Mouse (Mus musculus) thymus, postnatal 10 days (tissue): ENCODE measurements around the gene Tenm4.

Source experiments
- DNase-seq, 2 experiments: peaks; one replicate each; pipeline ENCODE4 v3.0.0; 2021; ENCODE audit warnings: low spot score in 2 of 2

The Tenm4 gene

GRCm38 (mm10) chr7:96203812-96204560 lies 32.9 kb downstream of the Tenm4 start:
- no peak for DNase-seq

GRCm38 (mm10) chr7:96204809-96205350 lies 33.8 kb downstream of the Tenm4 start:
- DNase-seq: no peak

- no peak for DNase-seq
Observed at GRCm38 (mm10) chr7:96207071-96207470, 36.0 kb downstream of the Tenm4 start.

GRCm38 (mm10) chr7:96209783-96210524 lies 38.9 kb downstream of the Tenm4 start:
- no peak for DNase-seq

GRCm38 (mm10) chr7:96210525-96211369 lies 39.7 kb downstream of the Tenm4 start:
- no peak for DNase-seq

- DNase-seq: no peak
Observed at GRCm38 (mm10) chr7:96211618-96212021, 40.6 kb downstream of the Tenm4 start.

GRCm38 (mm10) chr7:96212224-96212591 lies 41.2 kb downstream of the Tenm4 start:
- no peak for DNase-seq

GRCm38 (mm10) chr7:96212592-96213541 lies 41.8 kb downstream of the Tenm4 start:
- no peak for DNase-seq

GRCm38 (mm10) chr7:96213741-96214140 lies 42.7 kb downstream of the Tenm4 start:
- no peak for DNase-seq

- no peak for DNase-seq
Observed at GRCm38 (mm10) chr7:96214876-96215275, 43.8 kb downstream of the Tenm4 start.

- DNase-seq: no peak
Observed at GRCm38 (mm10) chr7:96215894-96216509, 45.0 kb downstream of the Tenm4 start.

- DNase-seq: no peak
Observed at GRCm38 (mm10) chr7:96219386-96219785, 48.3 kb downstream of the Tenm4 start.

GRCm38 (mm10) chr7:96220647-96221046 lies 49.6 kb downstream of the Tenm4 start:
- DNase-seq: no peak

- no peak for DNase-seq
Observed at GRCm38 (mm10) chr7:96222569-96222968, 51.5 kb downstream of the Tenm4 start.

GRCm38 (mm10) chr7:96228562-96229268 lies 57.7 kb downstream of the Tenm4 start:
- no peak for DNase-seq

GRCm38 (mm10) chr7:96230006-96230719 lies 59.1 kb downstream of the Tenm4 start:
- DNase-seq: no peak

GRCm38 (mm10) chr7:96230720-96231241 lies 59.7 kb downstream of the Tenm4 start:
- no peak for DNase-seq

- DNase-seq: no peak
Observed at GRCm38 (mm10) chr7:96235847-96236246, 64.8 kb downstream of the Tenm4 start.

- no peak for DNase-seq
Observed at GRCm38 (mm10) chr7:96240661-96241060, 69.6 kb downstream of the Tenm4 start.
